Mouse (Mus musculus) liver, embryonic 11.5 days (tissue): ENCODE data around the gene Pdia2. TPM values are rescaled to one million over a fixed set of nuclear protein-coding genes. Genes with fewer than 3 reads are reported as not detected.
"Not testable (repeated sequence)": the region's sequence is repeated elsewhere in the genome, so short reads cannot be mapped to it uniquely, and the experiment has no call there.

ENCODE experiments used
- ATAC-seq: fragments of 200-750 bp; cut with Nextera tagmentation; replicated peaks from 2 replicates; pipeline ENCODE4 v1.8.0; 2017; ENCODE audit warnings: moderate number of reproducible peaks, mild to moderate bottlenecking, moderate TSS enrichment, moderate library complexity; ENCODE audit not compliant: low FRiP score
- DNase-seq: peaks from one replicate; pipeline ENCODE4 v3.0.0-alpha.2; 2017; ENCODE audit warnings: low spot score
- H3K27ac ChIP-seq: fragments of 300-500 bp; sonication (generic); 2 replicates; pipeline ENCODE4 v1.5.1; 2014; ENCODE audit warnings: mild to moderate bottlenecking, low read depth, low read length, control low read depth
- H3K27me3 ChIP-seq: fragments of 300-500 bp; sonication (generic); replicated peaks from 2 replicates; pipeline ENCODE4 v1.6.1; 2014; ENCODE audit warnings: low read length, mixed read lengths; ENCODE audit not compliant: control insufficient read depth, insufficient read depth
- H3K36me3 ChIP-seq: fragments of 300-500 bp; sonication (generic); 2 replicates; pipeline ENCODE4 v1.6.1; 2014; ENCODE audit warnings: mild to moderate bottlenecking, low read length, moderate library complexity, mixed read lengths; ENCODE audit not compliant: control insufficient read depth, insufficient read depth
- H3K4me1 ChIP-seq: fragments of 300-500 bp; sonication (generic); replicated peaks from 2 replicates; pipeline ENCODE4 v1.6.1; 2014; ENCODE audit warnings: low read length, mixed read lengths; ENCODE audit not compliant: control insufficient read depth, insufficient read depth
- H3K4me2 ChIP-seq: fragments of 300-500 bp; sonication (generic); 2 replicates; pipeline ENCODE4 v1.6.1; 2014; ENCODE audit warnings: mild to moderate bottlenecking, control low read depth, moderate library complexity
- H3K4me3 ChIP-seq: fragments of 300-500 bp; sonication (generic); 2 replicates; pipeline ENCODE4 v1.5.1; 2014; ENCODE audit warnings: low read depth, low read length, control low read depth
- H3K9ac ChIP-seq: fragments of 300-500 bp; sonication (generic); 2 replicates; pipeline ENCODE4 v1.6.1; 2014; ENCODE audit warnings: low read depth, low read length, control low read depth
- H3K9me3 ChIP-seq: fragments of 300-500 bp; sonication (generic); 2 replicates; pipeline ENCODE4 v1.6.1; 2016; ENCODE audit warnings: low read length, inconsistent platforms, mixed read lengths; ENCODE audit not compliant: control insufficient read depth
- WGBS: fragments of 180-500 bp; shearing (Covaris S2); extraction: QIAGEN DNeasy Blood & Tissue Kit; methylation state at CpG from one replicate; pipeline ENCODE4 v1.1.7; 2014; 5-methylcytosine and 5-hydroxymethylcytosine counted together
- polyA plus RNA-seq: library from polyadenylated mRNA; unstranded; fragments of >200 nt; fragmentation: Nextera tagmentation; extraction: Ambion mirVana; gene quantifications from 2 replicates; pipeline ENCODE4 v1.2.1, GENCODE M21; 2014

Pdia2 gene
- polyA plus RNA-seq, 1 experiment from 2014 or later, result 62.4 TPM

GRCm38 (mm10) chr17:26206392-26206791 is 7.5 kb upstream of the Pdia2 start:
- ATAC-seq (no peak), DNase-seq (no peak)
- WGBS, result 43% methylated on average over 1 of the region's 1 CpGs
- peaks cover 21% of the 10 kb centered on the region for H3K4me1 ChIP-seq
- H3K4me3 ChIP-seq, result no peak overlapping the region
- H3K9me3 ChIP-seq, result no peaks in the 10 kb centered on the region
- H3K9ac ChIP-seq, result no peak overlapping the region
- H3K27ac ChIP-seq, result no peak overlapping the region
- no peak overlapping the region for H3K4me2 ChIP-seq
- H3K36me3 ChIP-seq, result no peaks in the 10 kb centered on the region
- peaks cover 43% of the 10 kb centered on the region for H3K27me3 ChIP-seq

- Histone ChIP-seq H3K9ac (no peak overlapping the region), H3K4me1 (peaks cover 36% of the 10 kb centered on the region), H3K9me3 (no peaks in the 10 kb centered on the region), H3K36me3 (no peaks in the 10 kb centered on the region), H3K27ac (no peak overlapping the region), H3K27me3 (peaks cover 59% of the 10 kb centered on the region), H3K4me2 (no peak overlapping the region), H3K4me3 (no peak overlapping the region)
- 36% methylated on average over 11 of the region's 11 CpGs for WGBS
- DNase-seq (no peak), ATAC-seq (no peak)
Measured at GRCm38 (mm10) chr17:26204766-26205165, 5.9 kb upstream of the Pdia2 start.

DNA sequence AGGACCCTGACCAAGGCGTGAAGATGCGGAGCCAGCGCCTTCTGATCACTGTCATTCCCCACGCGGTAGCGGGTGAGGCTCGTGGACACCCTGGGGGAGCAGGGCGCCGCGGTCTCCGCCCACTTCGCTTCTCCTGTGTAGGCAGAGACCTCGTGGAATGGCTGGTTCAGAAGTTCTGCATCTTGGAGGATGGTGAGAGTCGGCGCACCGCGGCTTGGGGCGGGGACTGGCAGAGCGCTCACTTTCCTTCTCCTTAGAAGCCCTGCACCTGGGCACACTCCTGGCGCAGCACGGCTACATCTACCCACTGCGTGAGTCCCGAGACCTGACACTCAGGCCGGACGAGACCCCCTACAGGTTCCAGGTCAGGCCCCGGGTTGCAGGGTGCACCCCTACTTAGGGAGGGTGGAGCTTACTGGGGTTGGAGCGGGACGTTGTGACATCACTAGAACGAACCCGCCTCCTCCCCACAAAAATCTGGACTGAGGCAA is 4.5 kb upstream of the Pdia2 start:
- Histone ChIP-seq H3K4me1 (peaks cover 40% of the 10 kb centered on the region), H3K36me3 (no peaks in the 10 kb centered on the region), H3K9me3 (no peaks in the 10 kb centered on the region), H3K27me3 (peaks cover 59% of the 10 kb centered on the region), H3K4me2 (peak overlapping the region; percentile 98), H3K27ac (no peak overlapping the region), H3K9ac (peak overlapping the region; percentile 53), H3K4me3 (peak overlapping the region; percentile 56)
- peak; percentile 47 for DNase-seq
- 1% methylated on average over 30 of the region's 30 CpGs for WGBS
- ATAC-seq, result no peak

DNA sequence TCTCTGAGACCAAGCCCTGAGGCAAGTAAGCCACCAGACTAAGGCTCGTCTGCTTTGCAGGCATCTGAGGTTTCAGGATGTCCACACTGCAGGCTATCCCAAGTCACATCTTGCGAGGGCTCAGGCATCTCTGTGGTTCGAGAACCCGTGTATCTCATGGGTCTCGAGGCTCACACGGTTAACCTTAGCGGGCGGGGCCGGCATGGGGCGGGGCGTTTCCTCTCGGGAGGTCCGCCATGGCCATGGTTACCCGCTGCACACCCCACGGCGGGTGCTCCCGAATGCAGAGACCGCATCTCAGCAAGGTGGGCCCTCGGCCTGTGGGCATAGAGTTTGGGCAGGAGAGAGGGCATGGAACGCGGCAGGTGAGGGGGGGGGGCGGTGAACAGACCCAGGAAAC is 3.9 kb upstream of the Pdia2 start, which contains the start of gene Rgs11:
Gene Rgs11, plus strand, starts transcription at position 215 of the 400 bp plus-strand sequence.
- Histone ChIP-seq H3K27ac (no peak within 1 kb of the TSS), H3K9ac (peak within 1 kb of the TSS; percentile 53), H3K27me3 (peaks cover 59% of the 10 kb centered on the region), H3K4me3 (peak within 1 kb of the TSS; percentile 72), H3K4me2 (peak within 1 kb of the TSS; percentile 98), H3K9me3 (no peaks in the 10 kb centered on the region), H3K4me1 (peaks cover 44% of the 10 kb centered on the region), H3K36me3 (0 out of 2 replicates have a peak, but pooled peaks cover 4% of the 10 kb centered on the region)
- peak; percentile 58 for DNase-seq
- ATAC-seq, result peak; percentile 35; the same call in 1 of the 2 replicates
- WGBS, result 2% methylated on average over 21 of the region's 22 CpGs

DNA sequence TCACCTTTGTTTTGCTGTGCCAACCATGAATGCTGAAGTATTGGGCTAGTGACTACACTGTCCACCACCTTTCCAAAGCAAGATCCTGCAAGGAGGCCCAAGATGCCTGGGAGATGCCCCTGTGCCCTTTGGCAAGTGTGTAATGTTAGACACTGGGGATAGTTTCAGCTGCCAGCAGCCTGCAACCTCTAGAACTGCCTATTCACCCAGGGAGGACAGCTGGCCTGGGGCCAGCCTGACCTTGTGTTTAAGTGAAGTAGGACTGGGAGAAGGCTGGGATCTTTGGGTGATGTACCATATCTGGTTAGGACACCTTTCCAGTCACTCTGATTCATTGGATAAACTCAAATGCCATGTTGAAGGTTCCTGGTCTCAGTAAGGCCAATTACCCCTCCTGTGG is 3.1 kb upstream of the Pdia2 start:
- peaks cover 59% of the 10 kb centered on the region for H3K27me3 ChIP-seq
- no peaks in the 10 kb centered on the region for H3K9me3 ChIP-seq
- DNase-seq (no peak), ATAC-seq (no peak)
- peak overlapping the region; percentile 98 for H3K4me2 ChIP-seq
- H3K4me3 ChIP-seq, result peak overlapping the region; percentile 72; the same call in 1 of the 2 replicates
- 0 out of 2 replicates have a peak, but pooled peaks cover 4% of the 10 kb centered on the region for H3K36me3 ChIP-seq
- no peak overlapping the region for H3K9ac ChIP-seq
- no peak overlapping the region for H3K27ac ChIP-seq
- H3K4me1 ChIP-seq, result peaks cover 44% of the 10 kb centered on the region

- peak; percentile 52 for DNase-seq
- Histone ChIP-seq H3K27me3 (peaks cover 59% of the 10 kb centered on the region), H3K4me3 (peak overlapping the region; percentile 72), H3K9ac (peak overlapping the region; percentile 84), H3K4me1 (peaks cover 44% of the 10 kb centered on the region), H3K36me3 (peaks cover 9% of the 10 kb centered on the region; the same call in 1 of the 2 replicates), H3K4me2 (peak overlapping the region; percentile 98), H3K27ac (peak overlapping the region; percentile 75; the same call in 1 of the 2 replicates), H3K9me3 (no peaks in the 10 kb centered on the region)
- ATAC-seq, result peak; percentile 69
- under 1% methylated on average over 73 of the region's 92 CpGs for WGBS
Measured at GRCm38 (mm10) chr17:26200831-26201705, 2.2 kb upstream of the Pdia2 start.

GRCm38 (mm10) chr17:26192481-26193190 is 6.3 kb downstream of the Pdia2 start:
- no peak for DNase-seq
- WGBS, result 97% methylated on average over 15 of the region's 15 CpGs
- H3K9ac ChIP-seq, result no peak overlapping the region
- H3K9me3 ChIP-seq, result no peaks in the 10 kb centered on the region
- H3K4me3 ChIP-seq, result no peak overlapping the region
- no peaks in the 10 kb centered on the region for H3K4me1 ChIP-seq
- H3K36me3 ChIP-seq, result peaks cover 46% of the 10 kb centered on the region; the same call in 1 of the 2 replicates
- no peak for ATAC-seq
- no peak overlapping the region for H3K27ac ChIP-seq
- no peak overlapping the region for H3K4me2 ChIP-seq
- no peaks in the 10 kb centered on the region for H3K27me3 ChIP-seq

DNA sequence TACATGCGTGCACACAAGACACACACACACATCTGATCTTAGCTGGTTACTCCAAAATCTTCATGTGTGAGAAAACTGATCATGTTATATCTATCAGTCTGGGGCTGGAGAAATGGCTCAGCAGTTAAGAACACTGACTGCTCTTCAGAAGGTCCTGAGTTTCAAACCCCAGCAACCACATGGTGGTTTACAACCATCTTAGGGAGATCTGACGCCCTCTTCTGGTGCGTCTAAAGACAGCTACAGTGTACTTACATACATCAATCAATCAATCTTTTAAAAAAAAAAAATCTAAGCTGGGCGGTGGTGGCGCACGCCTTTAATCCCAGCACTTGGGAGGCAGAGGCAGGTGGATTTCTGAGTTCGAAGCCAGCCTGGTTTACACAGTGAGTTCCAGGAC is 7.4 kb downstream of the Pdia2 start:
- ATAC-seq, DNase-seq, H3K4me2 ChIP-seq, H3K4me3 ChIP-seq, H3K27ac ChIP-seq, H3K4me1 ChIP-seq, H3K9ac ChIP-seq, H3K27me3 ChIP-seq, H3K9me3 ChIP-seq: not testable (repeated sequence)
- 94% methylated on average over 7 of the region's 7 CpGs for WGBS
- H3K36me3 ChIP-seq, result peaks cover 53% of the 10 kb centered on the region; the same call in 1 of the 2 replicates
